Mouse (Mus musculus) lung, postnatal 10 days (tissue): ENCODE results near the gene Spsb2.

ENCODE experiments used
- DNase-seq: peaks from one replicate; pipeline ENCODE4 v3.0.0; 2021

Gene Spsb2

DNA sequence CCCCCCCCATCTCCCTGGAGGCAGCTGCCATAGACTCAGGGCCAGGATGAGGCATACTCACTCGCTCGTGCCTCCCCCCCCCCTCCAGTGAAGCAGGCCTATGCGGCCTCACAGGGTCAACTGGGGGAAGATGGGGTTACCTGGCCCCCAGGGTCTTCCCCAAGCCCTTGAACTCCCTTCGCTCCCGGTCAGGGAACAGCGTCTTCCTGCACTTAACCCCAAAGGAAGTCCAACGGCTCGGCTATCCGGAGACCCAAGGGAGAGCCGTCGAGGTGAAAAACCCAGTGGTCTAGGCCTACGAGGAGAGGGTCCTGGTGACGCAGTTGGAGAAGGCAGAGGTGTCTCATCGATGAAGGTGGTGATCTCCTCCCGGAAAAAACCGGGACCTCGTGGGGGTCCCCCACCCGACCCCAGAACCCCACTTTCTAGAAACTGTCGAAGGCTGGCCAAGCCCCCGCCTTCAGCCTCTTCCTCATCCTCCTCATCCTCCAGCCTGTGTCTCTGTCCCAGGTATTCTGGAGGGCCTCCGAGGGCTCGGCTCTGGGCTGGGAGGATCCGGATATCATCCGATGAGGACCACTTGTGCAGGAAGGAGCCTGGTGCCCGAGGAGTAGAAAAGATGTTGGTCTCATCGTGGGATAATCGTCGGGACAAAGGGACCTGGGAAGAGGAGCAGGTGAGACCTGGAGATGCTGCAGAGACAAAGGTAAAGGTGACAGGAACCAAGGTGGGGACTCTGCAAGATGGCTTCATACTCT is 50.3 kb downstream of the Spsb2 start:
- no peak for DNase-seq

DNA sequence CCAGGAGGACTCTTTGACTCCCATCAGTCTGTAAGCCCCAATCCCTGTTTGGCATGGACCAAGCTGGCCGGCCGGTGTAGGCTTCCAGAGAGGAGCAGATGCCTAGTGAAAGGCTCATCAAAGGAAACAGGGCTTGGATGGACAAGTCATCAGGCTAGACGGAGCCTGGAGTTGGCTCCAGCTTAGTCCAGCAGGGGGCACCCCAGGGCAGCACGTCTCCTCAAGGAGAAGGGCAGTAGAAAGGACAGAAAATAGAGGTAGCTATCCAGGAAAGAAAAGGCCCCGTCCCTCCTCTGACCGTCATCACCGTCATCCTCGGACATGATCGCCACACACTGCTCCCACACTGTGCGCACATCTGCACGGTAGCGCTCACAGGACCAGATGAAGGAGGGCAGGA is 51.3 kb downstream of the Spsb2 start:
- DNase-seq, result peak; percentile 93
